Mouse (Mus musculus): ENCODE results near the gene Chaf1b. TPM values are rescaled to one million over a fixed set of nuclear protein-coding genes. Genes with fewer than 3 reads are reported as not detected.
A peak's percentile ranks its signal among the peaks of the same experiment; 100 is the strongest.

Gene Chaf1b
- total RNA-seq (2021), result 1 to 10 TPM; 2.0 to 2.1 TPM
- 0.90 and 1.5 TPM in 2 replicates for polyA plus RNA-seq (2012; rRNA removed)
- long read RNA-seq, partial matches to known transcripts, result 0 of 3 reads
- long read RNA-seq, other reads (novel, unspliced or antisense), result 0 of 3 reads

- DNase-seq, result peak; percentile 98
These were observed at the start of gene Chaf1b for GRCm38 (mm10) chr16:93883423-93884085. Chaf1b (plus strand) TSS chr16:93883901.

GRCm38 (mm10) chr16:93834076-93834475 is 49.6 kb upstream of the Chaf1b start:
- no peak for DNase-seq

- DNase-seq, result no peak
These were observed 44.7 kb upstream of the Chaf1b start for GRCm38 (mm10) chr16:93839049-93839448.

GRCm38 (mm10) chr16:93850527-93850926 is 33.2 kb upstream of the Chaf1b start:
- DNase-seq, result no peak

- peak; percentile 39 for DNase-seq
These were observed 23.7 kb upstream of the Chaf1b start for GRCm38 (mm10) chr16:93859967-93860366.

- DNase-seq, result peak; percentile 84
These were observed 23.0 kb upstream of the Chaf1b start for GRCm38 (mm10) chr16:93860686-93861085.

- no peak for DNase-seq
These were observed 8.9 kb upstream of the Chaf1b start for GRCm38 (mm10) chr16:93874841-93875240.

GRCm38 (mm10) chr16:93877612-93878380 is 5.9 kb upstream of the Chaf1b start:
- no peak for DNase-seq

GRCm38 (mm10) chr16:93884086-93884721 is 503 bp downstream of the Chaf1b start:
- DNase-seq, result peak; percentile 31

GRCm38 (mm10) chr16:93884722-93885113 is 1.0 kb downstream of the Chaf1b start:
- no peak for DNase-seq

- no peak for DNase-seq
These were observed 4.8 kb downstream of the Chaf1b start for GRCm38 (mm10) chr16:93888481-93888880.

GRCm38 (mm10) chr16:93890948-93891604 is 7.4 kb downstream of the Chaf1b start:
- DNase-seq, result no peak

- no peak for DNase-seq
These were observed 9.6 kb downstream of the Chaf1b start for GRCm38 (mm10) chr16:93893285-93893684.

- DNase-seq, result no peak
These were observed 19.3 kb downstream of the Chaf1b start for GRCm38 (mm10) chr16:93903027-93903426.

GRCm38 (mm10) chr16:93906156-93907014 is 22.7 kb downstream of the Chaf1b start:
- peak; percentile 47 for DNase-seq

GRCm38 (mm10) chr16:93907761-93908160 is 24.1 kb downstream of the Chaf1b start:
- DNase-seq, result no peak

GRCm38 (mm10) chr16:93908196-93908595 is 24.5 kb downstream of the Chaf1b start:
- DNase-seq, result no peak

- peak; percentile 33 for DNase-seq
These were observed 26.2 kb downstream of the Chaf1b start for GRCm38 (mm10) chr16:93909936-93910335.

GRCm38 (mm10) chr16:93910735-93911665 is 27.3 kb downstream of the Chaf1b start:
- DNase-seq, result no peak

- peak; percentile 39 for DNase-seq
These were observed 28.5 kb downstream of the Chaf1b start for GRCm38 (mm10) chr16:93912158-93912557.

Data from adrenal gland, adult 2 months (tissue).